Mouse (Mus musculus): ENCODE results near the gene Vmn2r15.

The Vmn2r15 gene

DNA sequence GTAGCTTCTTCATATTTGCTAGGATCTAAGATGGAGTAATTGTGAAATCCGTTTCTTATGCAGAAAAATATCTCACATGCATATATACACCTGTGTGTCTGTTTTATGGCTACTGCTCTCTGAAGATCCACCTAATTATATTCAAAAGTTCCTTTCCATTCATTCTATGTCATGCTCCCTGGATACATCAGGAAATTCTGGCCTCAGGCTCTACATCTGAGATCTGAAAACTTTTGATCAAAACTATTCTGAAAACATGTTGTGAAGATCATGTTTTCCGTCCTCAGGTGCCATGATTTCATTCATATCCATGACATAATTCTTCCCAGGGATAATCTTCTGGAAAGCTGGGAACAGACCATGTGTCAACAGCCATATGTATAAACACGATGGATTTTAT lies at the start of gene Vmn2r15:
Gene Vmn2r15, minus strand, starts transcription at position 101 of the 400 bp plus-strand sequence.
- no peak for DNase-seq (ENCODE audit: low spot score)

DNA sequence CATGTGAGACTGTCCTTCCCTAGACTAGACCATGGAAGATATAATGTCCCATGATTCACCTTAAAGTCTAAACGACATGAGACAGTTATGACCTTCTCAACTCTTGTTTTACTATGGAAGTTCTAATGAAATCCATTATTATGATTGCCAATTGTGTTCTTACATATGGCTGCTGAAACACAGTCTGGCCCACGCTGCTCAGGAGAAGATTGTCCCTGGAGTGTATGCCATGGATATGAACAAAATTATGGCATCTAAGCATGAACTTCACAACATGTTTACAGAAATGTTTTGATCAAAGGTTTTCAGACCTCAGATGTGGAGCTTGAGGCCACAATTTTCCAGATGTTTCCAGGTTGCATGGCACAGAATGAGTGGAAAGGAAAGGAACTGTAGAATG lies 32.4 kb upstream of the Vmn2r15 start, which contains the start of gene Vmn2r16:
Gene Vmn2r16, plus strand, starts transcription at position 301 of the 400 bp plus-strand sequence.
- DNase-seq (ENCODE audit: low spot score) = no peak

DNA sequence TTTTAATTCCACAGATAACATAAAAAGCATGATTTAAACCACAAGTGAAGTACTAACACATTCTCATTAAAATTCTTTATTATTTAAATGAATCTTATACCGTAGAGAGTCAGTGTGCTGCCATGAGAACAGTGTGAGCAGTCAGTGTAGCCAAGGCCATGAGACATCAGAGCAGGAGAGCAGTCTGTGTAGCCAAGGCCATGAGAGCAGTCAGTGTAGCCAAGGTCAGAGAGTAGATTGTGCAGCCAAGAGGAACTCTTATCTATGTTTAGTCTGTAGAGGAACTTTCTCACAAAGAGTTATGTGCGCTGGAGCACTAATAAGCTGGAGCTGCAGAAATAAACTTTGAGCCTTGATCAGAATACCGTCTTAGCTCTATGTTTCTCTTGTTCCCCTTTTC lies 2.8 kb downstream of the Vmn2r15 start:
- no peak for DNase-seq (ENCODE audit: low spot score)
